Mouse (Mus musculus): ENCODE measurements around the gene 1700001K19Rik. TPM values are rescaled to one million over a fixed set of nuclear protein-coding genes. Genes with fewer than 3 reads are reported as not detected.
A peak's percentile ranks its signal among the peaks of the same experiment; 100 is the strongest.
"Not testable (repeated sequence)": the region's sequence is repeated elsewhere in the genome, so short reads cannot be mapped to it uniquely, and the experiment has no call there.

The 1700001K19Rik gene
- polyA plus RNA-seq, 1 experiment from 2014 or later: not detected

DNA sequence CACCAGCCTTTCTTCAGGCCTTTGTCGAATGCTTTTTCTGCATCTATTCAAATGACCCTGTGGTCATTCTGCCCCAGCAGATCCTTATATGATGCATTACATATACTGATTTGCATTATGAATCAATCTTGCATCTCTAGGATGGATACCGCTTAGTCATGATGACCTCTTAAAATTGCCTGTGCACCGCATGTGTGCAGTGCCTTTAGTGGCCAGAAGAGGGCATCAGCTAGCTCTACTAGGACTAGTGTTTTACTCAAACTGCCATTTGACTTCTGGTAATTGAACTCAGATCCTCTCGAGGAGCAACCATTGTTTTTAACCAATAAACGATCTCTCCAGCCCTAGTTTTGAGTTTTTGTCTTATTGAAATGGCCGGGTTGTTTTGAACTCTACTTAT, 31.4 kb upstream of the 1700001K19Rik start:
- H3K36me3 ChIP-seq (ENCODE audit: insufficient read depth, low read length): no peaks in the 10 kb centered on the region
- H3K4me3 ChIP-seq (ENCODE audit: low read depth, low read length): no peak overlapping the region
- ATAC-seq (no peak), DNase-seq (ENCODE audit: low spot score) (no peak)
- WGBS: 94% methylated on average over 6 of the region's 6 CpGs
- H3K4me1 ChIP-seq (ENCODE audit: insufficient read depth, low read depth, low read length): no peaks in the 10 kb centered on the region
- no peak overlapping the region for H3K4me2 ChIP-seq (replicated peaks; ENCODE audit: low read depth, low read length)
- no peaks in the 10 kb centered on the region for H3K9me3 ChIP-seq (ENCODE audit: low read length)
- H3K9ac ChIP-seq (replicated peaks; ENCODE audit: low read depth): no peak overlapping the region
- H3K27me3 ChIP-seq (replicated peaks; ENCODE audit: insufficient read depth, low read length): no peaks in the 10 kb centered on the region
- TF ChIP-seq CTCF (IDR thresholded peaks at IDR 0.05) (peak; percentile 49), EP300 (IDR thresholded peaks at IDR 0.05) (no peak)
- H3K27ac ChIP-seq (ENCODE audit: low read length): no peak overlapping the region

DNA sequence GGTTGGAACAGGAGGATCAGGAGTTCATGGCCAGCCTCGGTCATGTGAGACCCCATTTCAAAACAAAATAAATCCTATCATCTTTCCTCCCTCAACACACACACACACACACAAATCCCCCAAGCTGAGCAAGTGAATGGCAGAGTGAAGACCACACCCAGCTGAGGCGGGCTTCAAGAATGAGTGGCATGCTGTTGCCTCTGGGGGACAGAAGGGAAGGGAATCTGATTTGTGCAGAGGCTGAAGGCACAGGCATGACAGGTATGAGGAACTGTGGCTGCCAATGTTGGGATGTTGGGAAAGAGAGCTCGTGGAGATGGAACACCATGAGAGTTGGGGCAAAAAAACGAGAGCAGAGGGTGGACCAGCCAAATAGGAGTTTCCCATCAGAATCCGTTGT, 28.9 kb upstream of the 1700001K19Rik start:
- Histone ChIP-seq H3K4me1 (ENCODE audit: insufficient read depth, low read depth, low read length) (no peaks in the 10 kb centered on the region), H3K36me3 (ENCODE audit: insufficient read depth, low read length) (no peaks in the 10 kb centered on the region), H3K9ac (replicated peaks; ENCODE audit: low read depth) (no peak overlapping the region), H3K27me3 (replicated peaks; ENCODE audit: insufficient read depth, low read length) (no peaks in the 10 kb centered on the region), H3K4me3 (ENCODE audit: low read depth, low read length) (no peak overlapping the region), H3K4me2 (replicated peaks; ENCODE audit: low read depth, low read length) (no peak overlapping the region), H3K9me3 (ENCODE audit: low read length) (no peaks in the 10 kb centered on the region), H3K27ac (ENCODE audit: low read length) (no peak overlapping the region)
- WGBS: 51% methylated on average over 5 of the region's 5 CpGs
- DNase-seq (ENCODE audit: low spot score) (no peak), ATAC-seq (peak; percentile 50; the same call in 1 of the 2 replicates)
- TF ChIP-seq CTCF (IDR thresholded peaks at IDR 0.05): no peak

DNA sequence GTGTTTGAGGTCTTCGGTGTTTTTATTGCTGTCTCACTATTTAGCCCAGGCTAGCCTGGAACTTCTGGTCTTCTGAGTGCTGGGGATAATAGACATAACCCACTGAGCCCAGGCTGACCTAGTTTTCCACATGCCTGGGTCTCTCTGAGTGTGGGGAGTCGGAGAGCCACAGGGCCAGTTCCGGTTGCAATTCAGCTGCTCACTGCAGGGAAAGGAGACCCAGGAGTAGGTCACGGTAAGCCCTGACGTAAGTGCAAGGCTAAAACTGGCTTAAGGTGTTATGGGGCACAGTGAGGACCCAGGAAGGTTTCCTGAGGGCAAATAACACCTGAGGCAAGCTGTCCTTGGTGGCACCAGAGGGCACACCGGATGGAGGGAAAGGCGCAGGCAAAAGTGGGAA, 25.0 kb upstream of the 1700001K19Rik start:
- 83% methylated on average over 7 of the region's 7 CpGs for WGBS
- no peak for ATAC-seq
- Histone ChIP-seq H3K36me3 (ENCODE audit: insufficient read depth, low read length) (no peaks in the 10 kb centered on the region), H3K27me3 (replicated peaks; ENCODE audit: insufficient read depth, low read length) (no peaks in the 10 kb centered on the region), H3K4me1 (ENCODE audit: insufficient read depth, low read depth, low read length) (no peaks in the 10 kb centered on the region), H3K4me3 (ENCODE audit: low read depth, low read length) (no peak overlapping the region), H3K27ac (ENCODE audit: low read length) (no peak overlapping the region), H3K9ac (replicated peaks; ENCODE audit: low read depth) (no peak overlapping the region), H3K4me2 (replicated peaks; ENCODE audit: low read depth, low read length) (no peak overlapping the region), H3K9me3 (ENCODE audit: low read length) (no peaks in the 10 kb centered on the region)
- no peak for TF ChIP-seq CTCF (IDR thresholded peaks at IDR 0.05)
- TF ChIP-seq EP300 (IDR thresholded peaks at IDR 0.05): no peak
- DNase-seq (ENCODE audit: low spot score): no peak

DNA sequence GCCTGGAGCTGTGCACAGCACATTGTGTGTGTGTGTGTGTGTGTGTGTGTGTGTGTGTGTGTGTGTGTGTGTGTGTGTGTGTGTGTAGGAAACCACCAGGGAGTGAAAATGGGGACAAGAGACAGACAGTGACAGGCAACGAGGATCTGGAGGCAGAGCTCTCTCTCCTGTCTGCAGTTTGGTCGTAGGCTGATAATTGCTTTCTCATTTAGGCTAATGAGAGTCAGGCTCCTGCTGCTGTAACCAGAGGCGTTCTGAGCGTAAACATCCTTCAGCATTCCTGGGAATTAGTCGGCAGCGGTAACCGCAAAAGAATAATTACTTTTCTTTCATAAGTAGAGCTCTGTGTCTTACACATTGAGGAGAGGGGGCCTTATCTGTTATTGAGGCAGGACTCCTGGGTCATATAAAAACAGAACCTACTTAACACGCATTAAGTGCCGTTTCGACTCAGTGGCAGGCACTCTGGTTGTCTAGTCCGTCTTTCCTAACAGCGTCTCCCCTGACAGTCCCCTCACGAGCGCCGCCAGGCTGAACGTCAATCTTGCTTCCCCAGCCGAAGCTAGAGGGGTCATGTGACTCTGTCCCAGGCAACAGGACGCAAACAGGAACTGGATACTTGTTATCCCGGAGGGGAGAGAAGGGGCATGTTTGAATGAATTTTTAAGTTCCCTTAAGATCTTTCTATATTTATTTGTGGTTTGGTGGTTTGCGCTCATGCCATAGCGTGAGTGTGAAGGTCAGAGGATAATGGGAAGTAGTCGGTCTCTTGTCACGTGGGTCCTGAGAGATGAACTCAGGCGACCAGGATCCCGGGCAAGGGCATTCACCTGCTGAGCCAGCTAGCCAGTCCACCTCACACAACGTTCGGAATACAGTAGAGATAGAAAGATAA, 24.2 kb upstream of the 1700001K19Rik start:
- Histone ChIP-seq H3K4me1 (ENCODE audit: insufficient read depth, low read depth, low read length) (no peaks in the 10 kb centered on the region), H3K27ac (ENCODE audit: low read length) (no peak overlapping the region), H3K9ac (replicated peaks; ENCODE audit: low read depth) (peak overlapping the region; percentile 36; the same call in 1 of the 2 replicates), H3K27me3 (replicated peaks; ENCODE audit: insufficient read depth, low read length) (no peaks in the 10 kb centered on the region), H3K9me3 (ENCODE audit: low read length) (no peaks in the 10 kb centered on the region), H3K36me3 (ENCODE audit: insufficient read depth, low read length) (no peaks in the 10 kb centered on the region), H3K4me2 (replicated peaks; ENCODE audit: low read depth, low read length) (peak overlapping the region; percentile 65), H3K4me3 (ENCODE audit: low read depth, low read length) (peak overlapping the region; percentile 35)
- WGBS: 1% methylated on average over 27 of the region's 27 CpGs
- DNase-seq (ENCODE audit: low spot score): peak; percentile 85
- TF ChIP-seq CTCF (IDR thresholded peaks at IDR 0.05): peak; percentile 56
- TF ChIP-seq EP300 (IDR thresholded peaks at IDR 0.05): no peak
- peak; percentile 80 for ATAC-seq

DNA sequence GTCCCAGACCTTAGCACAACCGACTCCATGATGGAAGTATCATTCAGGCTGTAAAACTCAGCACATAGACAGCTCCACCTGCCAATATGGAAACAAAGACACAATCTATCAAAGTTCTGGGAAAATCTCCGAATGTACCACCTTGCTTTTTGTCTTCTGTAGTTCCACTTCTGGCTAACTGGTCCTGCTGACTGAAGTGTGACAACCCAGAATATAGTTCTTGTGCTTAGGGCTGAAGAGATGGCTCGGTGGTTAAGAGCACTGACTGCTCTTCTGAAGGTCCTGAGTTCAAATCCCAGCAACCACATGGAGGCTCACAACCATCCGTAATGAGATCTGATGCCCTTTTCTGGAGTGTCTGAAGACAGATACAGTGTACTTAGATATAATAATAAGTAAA, 23.0 kb upstream of the 1700001K19Rik start:
- not testable (repeated sequence) for ATAC-seq; H3K27me3 ChIP-seq (replicated peaks; ENCODE audit: insufficient read depth, low read length); H3K9ac ChIP-seq (replicated peaks; ENCODE audit: low read depth); H3K9me3 ChIP-seq (ENCODE audit: low read length); H3K4me1 ChIP-seq (ENCODE audit: insufficient read depth, low read depth, low read length); H3K4me3 ChIP-seq (ENCODE audit: low read depth, low read length); H3K27ac ChIP-seq (ENCODE audit: low read length); H3K4me2 ChIP-seq (replicated peaks; ENCODE audit: low read depth, low read length); DNase-seq (ENCODE audit: low spot score); H3K36me3 ChIP-seq (ENCODE audit: insufficient read depth, low read length)
- WGBS: 86% methylated on average over 4 of the region's 4 CpGs

DNA sequence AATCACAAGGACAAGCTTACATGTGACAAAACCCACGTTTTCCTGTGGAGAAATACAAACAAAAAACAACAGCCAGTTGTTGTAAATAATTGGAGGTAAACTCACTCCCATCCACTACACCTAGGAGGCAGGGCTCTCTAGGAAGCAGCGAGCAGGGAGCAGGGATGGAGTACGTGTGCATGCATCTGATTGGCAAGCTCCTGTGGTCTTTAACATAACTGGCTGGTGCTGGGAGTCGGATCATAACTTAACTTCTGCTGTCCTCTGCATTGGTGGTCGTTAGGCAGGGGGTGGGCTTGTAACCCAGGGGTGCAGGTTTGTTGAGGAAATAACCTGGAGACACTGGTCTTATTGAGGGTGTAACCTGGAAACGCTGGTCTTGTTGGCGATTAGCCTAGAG, 21.3 kb upstream of the 1700001K19Rik start:
- no peak overlapping the region for H3K4me3 ChIP-seq (ENCODE audit: low read depth, low read length)
- DNase-seq (ENCODE audit: low spot score) (no peak), ATAC-seq (no peak)
- no peaks in the 10 kb centered on the region for H3K36me3 ChIP-seq (ENCODE audit: insufficient read depth, low read length)
- H3K27ac ChIP-seq (ENCODE audit: low read length): no peak overlapping the region
- no peak overlapping the region for H3K4me2 ChIP-seq (replicated peaks; ENCODE audit: low read depth, low read length)
- H3K9ac ChIP-seq (replicated peaks; ENCODE audit: low read depth): no peak overlapping the region
- 0 out of 2 replicates have a peak, but pooled peaks have one; percentile 6 for TF ChIP-seq CTCF (IDR thresholded peaks at IDR 0.05)
- no peak for TF ChIP-seq EP300 (IDR thresholded peaks at IDR 0.05)
- 63% methylated on average over 7 of the region's 7 CpGs for WGBS
- H3K27me3 ChIP-seq (replicated peaks; ENCODE audit: insufficient read depth, low read length): no peaks in the 10 kb centered on the region
- H3K4me1 ChIP-seq (ENCODE audit: insufficient read depth, low read depth, low read length): no peaks in the 10 kb centered on the region
- H3K9me3 ChIP-seq (ENCODE audit: low read length): no peaks in the 10 kb centered on the region

All from lung, postnatal 0 days (tissue).